Mouse (Mus musculus): ENCODE results near the gene Plxnb1. TPM values are rescaled to one million over a fixed set of nuclear protein-coding genes. Genes with fewer than 3 reads are reported as not detected.

The Plxnb1 gene
- polyA plus RNA-seq, 1 experiment from 2014 or later: 18.2 TPM

DNA sequence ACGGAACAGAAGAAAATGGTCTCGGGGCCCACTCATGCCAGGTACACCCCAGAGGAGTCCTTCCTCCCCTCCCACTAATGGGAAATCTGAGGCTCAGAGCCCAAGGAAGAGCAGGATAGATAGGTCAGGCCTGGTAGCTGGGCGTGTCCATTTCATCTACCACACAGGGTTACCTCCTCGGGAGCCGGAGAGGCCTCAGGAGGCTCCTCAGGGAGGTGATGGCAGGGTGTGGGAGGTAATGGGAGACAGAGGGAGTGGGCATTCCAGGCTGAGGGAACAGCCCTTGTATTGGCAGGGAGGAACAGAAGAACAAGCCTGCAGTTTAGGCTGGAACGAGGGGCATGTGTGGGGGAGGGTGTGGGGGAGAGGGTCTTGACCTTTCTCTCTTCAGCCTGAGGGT lies 1.7 kb downstream of the Plxnb1 start:
- 22% methylated on average over 6 of the region's 6 CpGs for WGBS
- peak overlapping the region; percentile 95 for H3K9ac ChIP-seq
- H3K27me3 ChIP-seq: no peaks in the 10 kb centered on the region
- peaks cover 62% of the 10 kb centered on the region for H3K4me1 ChIP-seq
- ATAC-seq (ENCODE audit: borderline replicate concordance, extremely low read depth, low FRiP score, low TSS enrichment): no peak
- H3K27ac ChIP-seq: peak overlapping the region; percentile 99
- peak overlapping the region; percentile 79 for H3K4me3 ChIP-seq
- peak overlapping the region; percentile 83 for H3K4me2 ChIP-seq
- peaks cover 13% of the 10 kb centered on the region for H3K36me3 ChIP-seq
- no peaks in the 10 kb centered on the region for H3K9me3 ChIP-seq

DNA sequence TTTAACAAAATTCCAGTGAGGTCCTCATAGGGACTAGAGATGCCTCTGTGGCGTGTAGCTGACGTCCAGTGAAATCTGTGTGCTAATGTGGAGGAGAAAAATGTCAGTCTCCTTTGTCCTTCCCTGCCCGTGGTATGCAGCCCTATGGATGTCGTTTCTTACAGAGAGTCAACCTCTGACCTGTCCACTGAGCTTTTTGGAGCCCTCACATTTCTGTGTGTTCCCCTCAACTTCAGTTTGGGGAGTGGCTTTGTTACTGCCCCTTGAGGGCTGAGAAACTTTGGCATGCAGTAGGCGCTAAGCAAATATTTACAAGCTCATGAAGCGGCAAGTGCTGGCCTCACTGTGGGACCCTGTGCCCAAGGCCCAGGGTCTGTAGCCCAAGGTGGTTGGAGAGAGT lies 2.1 kb downstream of the Plxnb1 start:
- H3K27ac ChIP-seq: peak overlapping the region; percentile 99
- ATAC-seq (ENCODE audit: borderline replicate concordance, extremely low read depth, low FRiP score, low TSS enrichment): no peak

DNA sequence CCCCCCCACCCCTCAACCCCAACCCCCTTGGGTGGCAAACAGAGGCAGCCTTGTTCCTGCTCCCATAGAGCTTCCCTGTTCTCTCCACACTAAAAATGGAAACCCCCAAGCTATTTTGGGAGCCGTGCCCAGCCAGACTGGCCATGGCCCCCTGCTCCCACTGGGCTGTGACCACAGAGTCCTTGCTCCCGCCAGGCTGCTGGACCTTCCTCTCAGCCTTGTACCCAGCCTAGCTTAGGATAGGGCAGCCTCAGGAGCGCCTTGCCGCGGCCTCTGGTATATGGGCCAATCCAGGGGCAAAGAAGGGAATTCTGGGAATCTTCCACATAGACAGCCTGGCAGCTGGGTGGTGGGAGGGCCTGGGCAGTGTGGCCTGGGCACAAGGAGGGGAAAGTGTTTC lies 2.6 kb downstream of the Plxnb1 start:
- H3K4me2 ChIP-seq: peak overlapping the region; percentile 83
- H3K9me3 ChIP-seq: no peaks in the 10 kb centered on the region
- no peak for ATAC-seq (ENCODE audit: borderline replicate concordance, extremely low read depth, low FRiP score, low TSS enrichment)
- H3K27ac ChIP-seq: peak overlapping the region; percentile 99
- peak overlapping the region; percentile 79 for H3K4me3 ChIP-seq
- peak overlapping the region; percentile 36; the same call in 1 of the 2 replicates for H3K9ac ChIP-seq
- H3K36me3 ChIP-seq: peaks cover 23% of the 10 kb centered on the region
- no peaks in the 10 kb centered on the region for H3K27me3 ChIP-seq
- H3K4me1 ChIP-seq: peaks cover 62% of the 10 kb centered on the region
- 47% methylated on average over 5 of the region's 5 CpGs for WGBS

More for the DNA sequence above, 2.1 kb downstream of the Plxnb1 start:
- peaks cover 62% of the 10 kb centered on the region for H3K4me1 ChIP-seq
- peaks cover 17% of the 10 kb centered on the region for H3K36me3 ChIP-seq
- peak overlapping the region; percentile 79 for H3K4me3 ChIP-seq
- peak overlapping the region; percentile 83 for H3K4me2 ChIP-seq
- H3K27me3 ChIP-seq: no peaks in the 10 kb centered on the region
- 14% methylated on average over 6 of the region's 6 CpGs for WGBS
- H3K9ac ChIP-seq: peak overlapping the region; percentile 95
- no peaks in the 10 kb centered on the region for H3K9me3 ChIP-seq

DNA sequence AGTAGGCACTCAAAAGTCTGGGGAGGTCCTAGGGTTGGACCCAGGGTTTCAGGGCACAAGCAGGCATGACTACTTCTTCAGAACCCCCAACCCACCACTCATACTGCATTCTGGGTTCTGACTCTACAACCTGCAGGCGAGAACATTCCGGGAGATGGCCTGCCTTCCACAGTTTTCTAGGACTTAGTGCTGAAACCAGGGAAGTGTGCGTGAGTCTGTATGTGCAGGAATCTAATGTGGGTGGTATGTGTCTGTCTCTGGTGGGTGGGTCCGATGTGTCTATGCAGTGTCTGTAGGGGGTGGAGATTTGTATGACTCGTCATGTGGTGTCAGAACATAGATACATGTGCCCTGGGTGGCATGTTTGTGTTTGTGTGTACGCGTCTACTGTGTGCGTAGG lies 3.2 kb downstream of the Plxnb1 start:
- Histone ChIP-seq H3K27me3 (no peaks in the 10 kb centered on the region), H3K9me3 (no peaks in the 10 kb centered on the region), H3K4me1 (peaks cover 56% of the 10 kb centered on the region), H3K9ac (0 out of 2 replicates have a peak overlapping the region, but pooled peaks have one; percentile 36), H3K27ac (peak overlapping the region; percentile 99), H3K4me3 (peak overlapping the region; percentile 79), H3K36me3 (peaks cover 26% of the 10 kb centered on the region), H3K4me2 (peak overlapping the region; percentile 83)
- WGBS: 64% methylated on average over 8 of the region's 8 CpGs
- ATAC-seq (ENCODE audit: borderline replicate concordance, extremely low read depth, low FRiP score, low TSS enrichment): no peak

DNA sequence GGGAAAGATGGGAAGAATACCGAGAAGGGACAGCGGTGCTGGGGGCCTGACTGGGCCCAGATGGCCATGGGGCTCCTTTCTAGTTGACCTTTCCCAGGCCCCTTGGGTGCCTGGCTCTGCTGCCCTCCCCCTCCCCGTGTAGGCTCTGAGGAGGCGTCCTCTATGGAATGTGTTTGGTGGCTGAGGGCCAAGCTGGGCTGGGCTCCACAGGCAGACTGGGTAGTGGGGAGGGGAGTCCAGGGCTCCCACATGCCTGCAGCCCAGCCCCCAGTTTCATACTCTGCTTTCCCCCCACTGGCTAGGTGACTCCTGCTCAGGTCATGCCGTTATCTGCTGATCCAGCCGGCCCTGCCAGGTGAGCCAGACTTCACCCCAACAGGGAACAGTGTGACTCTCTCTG lies 3.8 kb downstream of the Plxnb1 start:
- Histone ChIP-seq H3K4me2 (peak overlapping the region; percentile 83), H3K9ac (peak overlapping the region; percentile 34; the same call in 1 of the 2 replicates), H3K4me3 (peak overlapping the region; percentile 79; the same call in 1 of the 2 replicates), H3K27ac (peak overlapping the region; percentile 99), H3K4me1 (peaks cover 51% of the 10 kb centered on the region), H3K27me3 (no peaks in the 10 kb centered on the region), H3K36me3 (peaks cover 30% of the 10 kb centered on the region), H3K9me3 (no peaks in the 10 kb centered on the region)
- WGBS: 18% methylated on average over 5 of the region's 6 CpGs
- ATAC-seq (ENCODE audit: borderline replicate concordance, extremely low read depth, low FRiP score, low TSS enrichment): peak; percentile 47

DNA sequence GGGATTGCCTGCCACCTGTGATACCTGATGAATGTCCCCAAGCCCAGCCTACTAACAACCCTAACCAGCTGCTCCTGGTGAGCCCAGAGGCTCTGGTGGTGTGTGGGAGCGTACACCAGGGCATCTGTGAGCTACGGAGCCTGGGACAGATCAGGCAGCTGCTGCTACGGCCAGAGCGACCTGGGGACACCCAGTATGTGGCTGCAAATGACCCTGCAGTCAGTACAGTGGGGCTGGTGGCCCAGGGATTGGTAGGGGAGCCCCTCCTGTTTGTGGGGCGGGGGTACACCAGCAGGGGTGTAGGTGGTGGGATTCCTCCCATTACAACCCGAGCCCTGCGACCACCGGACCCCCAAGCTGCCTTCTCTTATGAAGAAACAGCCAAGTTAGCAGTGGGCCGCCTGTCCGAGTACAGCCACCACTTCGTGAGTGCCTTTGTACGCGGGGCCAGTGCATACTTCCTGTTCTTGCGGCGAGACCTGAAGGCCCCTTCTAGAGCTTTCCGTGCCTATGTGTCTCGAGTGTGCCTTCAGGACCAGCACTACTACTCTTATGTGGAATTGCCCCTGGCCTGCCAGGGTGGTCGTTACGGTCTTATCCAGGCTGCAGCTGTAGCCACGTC lies 5.2 kb downstream of the Plxnb1 start:
- 85% methylated on average over 20 of the region's 20 CpGs for WGBS
- H3K9me3 ChIP-seq: no peaks in the 10 kb centered on the region
- no peak for ATAC-seq (ENCODE audit: borderline replicate concordance, extremely low read depth, low FRiP score, low TSS enrichment)
- no peak overlapping the region for H3K27ac ChIP-seq
- peaks cover 52% of the 10 kb centered on the region for H3K4me1 ChIP-seq
- H3K27me3 ChIP-seq: no peaks in the 10 kb centered on the region
- no peak overlapping the region for H3K9ac ChIP-seq
- no peak overlapping the region for H3K4me3 ChIP-seq
- no peak overlapping the region for H3K4me2 ChIP-seq
- peaks cover 41% of the 10 kb centered on the region for H3K36me3 ChIP-seq

DNA sequence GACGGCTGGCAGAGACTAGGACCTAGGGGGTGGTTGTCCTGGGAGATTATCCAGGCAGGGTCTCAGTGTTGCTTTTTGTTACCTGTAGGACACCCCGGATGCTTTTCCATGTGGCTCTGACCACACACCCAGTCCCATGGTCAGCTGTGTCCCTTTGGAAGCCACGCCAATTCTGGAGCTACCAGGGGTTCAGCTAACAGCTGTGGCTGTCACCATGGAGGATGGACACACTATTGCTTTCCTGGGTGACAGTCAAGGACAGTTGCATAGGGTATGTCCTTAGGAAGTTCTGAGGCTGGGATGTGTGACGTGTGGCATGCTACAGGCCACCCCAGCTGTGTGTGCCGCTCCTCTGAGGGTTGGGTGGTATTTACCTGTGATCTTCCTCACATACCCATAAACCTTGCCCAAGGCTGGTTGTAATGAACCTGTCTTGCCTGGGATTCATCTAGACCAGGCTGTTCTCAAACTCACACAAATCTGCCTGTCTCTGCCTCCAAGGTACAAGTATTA lies 6.8 kb downstream of the Plxnb1 start:
- no peak overlapping the region for H3K27ac ChIP-seq
- no peak overlapping the region for H3K9ac ChIP-seq
- H3K9me3 ChIP-seq: no peaks in the 10 kb centered on the region
- H3K4me2 ChIP-seq: no peak overlapping the region
- H3K4me3 ChIP-seq: no peak overlapping the region
- H3K27me3 ChIP-seq: no peaks in the 10 kb centered on the region
- WGBS: 89% methylated on average over 5 of the region's 5 CpGs
- peaks cover 44% of the 10 kb centered on the region for H3K4me1 ChIP-seq
- no peak for ATAC-seq (ENCODE audit: borderline replicate concordance, extremely low read depth, low FRiP score, low TSS enrichment)
- H3K36me3 ChIP-seq: peaks cover 56% of the 10 kb centered on the region

DNA sequence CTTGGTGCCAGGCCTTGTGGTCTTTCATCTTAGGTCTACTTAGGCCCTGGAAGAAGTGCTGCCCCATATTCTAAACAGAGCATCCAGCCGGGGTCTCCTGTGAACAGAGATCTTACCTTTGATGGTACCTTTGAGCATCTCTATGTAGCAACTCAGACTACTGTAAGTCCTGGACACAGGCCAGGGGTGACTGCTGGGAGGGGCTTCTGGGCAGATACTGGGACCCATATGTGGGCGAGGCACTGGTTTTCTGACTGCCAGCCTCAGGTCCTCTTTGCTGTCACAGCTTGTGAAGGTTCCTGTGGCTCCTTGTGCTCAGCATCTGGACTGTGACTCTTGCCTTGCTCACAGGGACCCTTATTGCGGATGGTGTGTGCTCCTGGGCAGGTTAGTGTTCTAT lies 7.4 kb downstream of the Plxnb1 start:
- Histone ChIP-seq H3K4me2 (no peak overlapping the region), H3K36me3 (peaks cover 60% of the 10 kb centered on the region), H3K9me3 (no peaks in the 10 kb centered on the region), H3K27me3 (no peaks in the 10 kb centered on the region), H3K4me1 (peaks cover 38% of the 10 kb centered on the region), H3K27ac (no peak overlapping the region), H3K4me3 (no peak overlapping the region), H3K9ac (no peak overlapping the region)
- 84% methylated on average over 3 of the region's 3 CpGs for WGBS
- ATAC-seq (ENCODE audit: borderline replicate concordance, extremely low read depth, low FRiP score, low TSS enrichment): no peak

DNA sequence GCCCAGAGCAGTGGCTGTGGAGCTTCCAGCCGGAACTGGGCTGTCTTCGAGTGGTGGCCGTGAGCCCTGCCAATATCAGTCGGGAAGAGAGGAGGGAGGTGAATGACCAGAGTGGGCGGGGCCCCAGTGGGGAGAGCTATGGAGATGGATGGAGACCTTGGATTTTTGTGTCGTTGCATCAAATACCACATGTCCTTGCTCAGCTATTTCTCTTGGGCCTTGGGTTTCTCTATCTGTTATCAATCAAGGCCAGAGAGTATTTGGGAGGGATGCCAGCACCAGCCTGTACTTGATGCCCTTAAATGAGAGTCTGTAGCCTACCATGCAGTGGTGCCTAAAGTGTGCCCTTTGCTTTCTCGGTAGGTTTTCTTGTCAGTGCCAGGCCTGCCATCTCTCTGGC lies 8.1 kb downstream of the Plxnb1 start:
- WGBS: 64% methylated on average over 7 of the region's 7 CpGs
- no peak overlapping the region for H3K4me2 ChIP-seq
- H3K27me3 ChIP-seq: no peaks in the 10 kb centered on the region
- no peaks in the 10 kb centered on the region for H3K9me3 ChIP-seq
- H3K9ac ChIP-seq: no peak overlapping the region
- peaks cover 67% of the 10 kb centered on the region for H3K36me3 ChIP-seq
- no peak overlapping the region for H3K27ac ChIP-seq
- H3K4me3 ChIP-seq: no peak overlapping the region
- ATAC-seq (ENCODE audit: borderline replicate concordance, extremely low read depth, low FRiP score, low TSS enrichment): no peak
- H3K4me1 ChIP-seq: peaks cover 31% of the 10 kb centered on the region

DNA sequence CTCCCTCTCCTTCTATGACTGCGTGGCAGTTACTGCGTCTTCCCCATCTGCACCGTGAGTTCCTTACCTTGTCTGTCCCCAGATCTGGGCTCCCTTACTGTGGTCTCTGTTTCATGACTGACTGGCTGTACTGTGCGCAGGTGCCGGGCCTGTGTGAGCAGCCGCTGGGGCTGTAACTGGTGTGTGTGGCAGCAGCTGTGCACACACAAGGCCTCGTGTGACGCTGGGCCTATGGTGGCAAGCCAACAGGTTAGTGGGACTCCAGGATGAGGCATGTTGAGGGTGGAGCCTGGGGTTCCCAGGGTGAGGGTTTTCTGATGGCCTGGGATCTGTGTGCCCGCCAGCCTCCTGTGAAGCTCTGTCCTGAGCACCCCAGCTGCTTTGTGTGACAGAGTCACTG lies 8.9 kb downstream of the Plxnb1 start:
- Histone ChIP-seq H3K9ac (no peak overlapping the region), H3K4me3 (no peak overlapping the region), H3K9me3 (no peaks in the 10 kb centered on the region), H3K27ac (no peak overlapping the region), H3K4me1 (peaks cover 23% of the 10 kb centered on the region), H3K4me2 (no peak overlapping the region), H3K27me3 (no peaks in the 10 kb centered on the region), H3K36me3 (peaks cover 75% of the 10 kb centered on the region)
- no peak for ATAC-seq (ENCODE audit: borderline replicate concordance, extremely low read depth, low FRiP score, low TSS enrichment)
- 91% methylated on average over 9 of the region's 9 CpGs for WGBS

DNA sequence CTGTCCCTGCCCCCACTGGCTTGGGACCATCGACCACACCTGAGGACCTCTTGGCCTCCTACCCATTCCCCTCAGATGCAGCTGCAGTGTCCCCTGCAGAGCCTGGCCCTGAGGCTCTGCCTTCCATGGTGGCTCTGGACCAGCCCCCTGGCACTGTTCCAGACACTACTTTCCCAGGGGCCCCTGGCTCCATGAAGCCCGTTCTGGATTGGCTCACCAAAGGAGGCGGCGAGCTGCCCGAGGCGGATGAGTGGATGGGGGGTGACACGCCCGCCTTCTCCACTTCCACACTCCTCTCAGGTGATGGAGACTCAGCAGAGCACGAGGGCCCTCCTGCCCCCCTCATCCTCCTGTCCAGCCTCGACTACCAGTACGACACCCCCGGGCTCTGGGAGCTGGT lies 9.8 kb downstream of the Plxnb1 start:
- H3K4me2 ChIP-seq: no peak overlapping the region
- no peak overlapping the region for H3K4me3 ChIP-seq
- no peak overlapping the region for H3K9ac ChIP-seq
- peaks cover 13% of the 10 kb centered on the region; the same call in 1 of the 2 replicates for H3K4me1 ChIP-seq
- H3K27ac ChIP-seq: no peak overlapping the region
- no peaks in the 10 kb centered on the region for H3K9me3 ChIP-seq
- H3K36me3 ChIP-seq: peaks cover 79% of the 10 kb centered on the region
- no peak for ATAC-seq (ENCODE audit: borderline replicate concordance, extremely low read depth, low FRiP score, low TSS enrichment)
- no peaks in the 10 kb centered on the region for H3K27me3 ChIP-seq
- 62% methylated on average over 12 of the region's 12 CpGs for WGBS

DNA sequence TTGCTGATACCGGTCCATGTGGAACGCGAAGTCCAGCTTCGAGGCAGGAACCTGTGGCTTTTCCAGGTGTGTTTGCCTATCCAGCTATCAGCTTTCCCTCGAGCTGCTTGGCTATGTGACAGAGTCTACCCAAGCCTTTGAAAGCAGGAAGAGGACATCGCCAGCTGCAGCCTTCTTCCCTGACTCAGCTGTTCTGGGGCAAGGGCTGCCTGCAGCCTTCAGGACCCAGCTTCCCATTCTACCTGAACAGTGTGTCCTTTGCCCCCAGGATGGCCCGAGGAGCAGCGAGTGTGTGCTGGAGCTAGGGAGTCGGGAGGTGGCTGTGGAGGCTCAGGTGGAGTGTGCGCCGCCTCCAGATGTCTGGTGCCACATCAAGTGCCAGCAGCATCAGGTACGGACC lies 10.5 kb downstream of the Plxnb1 start:
- no peak overlapping the region for H3K4me2 ChIP-seq
- ATAC-seq (ENCODE audit: borderline replicate concordance, extremely low read depth, low FRiP score, low TSS enrichment): no peak
- peaks cover 11% of the 10 kb centered on the region; the same call in 1 of the 2 replicates for H3K4me1 ChIP-seq
- H3K9me3 ChIP-seq: no peaks in the 10 kb centered on the region
- no peak overlapping the region for H3K27ac ChIP-seq
- H3K36me3 ChIP-seq: peaks cover 82% of the 10 kb centered on the region
- H3K4me3 ChIP-seq: no peak overlapping the region
- WGBS: 88% methylated on average over 12 of the region's 12 CpGs
- H3K27me3 ChIP-seq: no peaks in the 10 kb centered on the region
- H3K9ac ChIP-seq: no peak overlapping the region

Data from lung, embryonic 15.5 days (tissue).